Mouse (Mus musculus) forebrain, embryonic 11.5 days (tissue): ENCODE results near the gene Pin1rt1. TPM values are rescaled to one million over a fixed set of nuclear protein-coding genes. Genes with fewer than 3 reads are reported as not detected.
A peak's percentile ranks its signal among the peaks of the same experiment; 100 is the strongest.

Source experiments
- ATAC-seq: fragments of 200-750 bp; cut with Nextera tagmentation; replicated peaks from 2 replicates; pipeline ENCODE4 v1.8.0; 2017; ENCODE audit warnings: moderate TSS enrichment; ENCODE audit not compliant: low FRiP score
- DNase-seq: peaks from one replicate; pipeline ENCODE4 v3.0.0-alpha.2; 2017; ENCODE audit warnings: low spot score
- H3K27ac ChIP-seq: fragments of 300-500 bp; sonication (generic); 2 replicates; pipeline ENCODE4 v1.5.1; 2014; ENCODE audit warnings: low read depth, low read length
- H3K27me3 ChIP-seq: fragments of 300-500 bp; sonication (generic); 2 replicates; pipeline ENCODE4 v1.6.1; 2014; ENCODE audit warnings: mild to moderate bottlenecking, low read length, mixed read lengths; ENCODE audit not compliant: control insufficient read depth, insufficient read depth
- H3K36me3 ChIP-seq: fragments of 300-500 bp; sonication (generic); 2 replicates; pipeline ENCODE4 v1.6.1; 2014; ENCODE audit warnings: mild to moderate bottlenecking, low read length, moderate library complexity, mixed read lengths; ENCODE audit not compliant: control insufficient read depth, insufficient read depth
- H3K4me1 ChIP-seq: fragments of 300-500 bp; sonication (generic); replicated peaks from 2 replicates; pipeline ENCODE4 v1.6.1; 2014; ENCODE audit warnings: low read length, mixed read lengths; ENCODE audit not compliant: control insufficient read depth, insufficient read depth
- H3K4me2 ChIP-seq: fragments of 300-500 bp; sonication (generic); 2 replicates; pipeline ENCODE4 v1.6.1; 2014; ENCODE audit warnings: low read depth, mild to moderate bottlenecking, low read length, moderate library complexity, mixed read lengths; ENCODE audit not compliant: severe bottlenecking
- H3K4me3 ChIP-seq: fragments of 300-500 bp; sonication (generic); 2 replicates; pipeline ENCODE4 v1.5.1; 2014; ENCODE audit warnings: low read depth, low read length
- H3K9ac ChIP-seq: fragments of 300-500 bp; sonication (generic); 2 replicates; pipeline ENCODE4 v1.6.1; 2014; ENCODE audit warnings: low read length
- H3K9me3 ChIP-seq: fragments of 300-500 bp; sonication (generic); 2 replicates; pipeline ENCODE4 v1.6.1; 2016; ENCODE audit warnings: low read length, mixed read lengths; ENCODE audit not compliant: control insufficient read depth
- WGBS: fragments of 180-500 bp; shearing (Covaris S2); extraction: QIAGEN DNeasy Blood & Tissue Kit; methylation state at CpG from one replicate; pipeline ENCODE4 v1.1.7; 2014; 5-methylcytosine and 5-hydroxymethylcytosine counted together
- polyA plus RNA-seq: library from polyadenylated mRNA; unstranded; fragments of >200 nt; fragmentation: Nextera tagmentation; extraction: Ambion mirVana; gene quantifications from 2 replicates; pipeline ENCODE4 v1.2.1, GENCODE M21; 2014

The Pin1rt1 gene
- polyA plus RNA-seq, 1 experiment from 2014 or later: not detected

- Histone ChIP-seq H3K4me3 (peak overlapping the region; percentile 65), H3K9ac (peak overlapping the region; percentile 77), H3K27ac (no peak overlapping the region), H3K27me3 (peaks cover 10% of the 10 kb centered on the region), H3K36me3 (no peaks in the 10 kb centered on the region), H3K4me1 (peaks cover 6% of the 10 kb centered on the region; the same call in 1 of the 2 replicates), H3K9me3 (no peaks in the 10 kb centered on the region), H3K4me2 (peak overlapping the region; percentile 99)
- ATAC-seq (no peak; the same call in 1 of the 2 replicates), DNase-seq (no peak)
- WGBS: 4% methylated on average over 45 of the region's 46 CpGs
Measured at GRCm38 (mm10) chr2:104741896-104742740, 25.9 kb upstream of the Pin1rt1 start.

GRCm38 (mm10) chr2:104741015-104741758 is 25.0 kb upstream of the Pin1rt1 start:
- Histone ChIP-seq H3K36me3 (no peaks in the 10 kb centered on the region), H3K9me3 (no peaks in the 10 kb centered on the region), H3K4me2 (peak overlapping the region; percentile 99; the same call in 1 of the 2 replicates), H3K4me1 (peaks cover 6% of the 10 kb centered on the region; the same call in 1 of the 2 replicates), H3K27me3 (peaks cover 10% of the 10 kb centered on the region), H3K9ac (no peak overlapping the region), H3K27ac (no peak overlapping the region), H3K4me3 (no peak overlapping the region)
- DNase-seq (no peak), ATAC-seq (no peak)
- 18% methylated on average over 7 of the region's 7 CpGs for WGBS

GRCm38 (mm10) chr2:104740248-104740949 is 24.2 kb upstream of the Pin1rt1 start:
- no peak overlapping the region for H3K9ac ChIP-seq
- DNase-seq (no peak), ATAC-seq (no peak)
- peaks cover 10% of the 10 kb centered on the region for H3K27me3 ChIP-seq
- no peaks in the 10 kb centered on the region for H3K9me3 ChIP-seq
- H3K4me1 ChIP-seq: peaks cover 6% of the 10 kb centered on the region; the same call in 1 of the 2 replicates
- no peaks in the 10 kb centered on the region for H3K36me3 ChIP-seq
- whole genome bisulfite sequencing: 60% methylated on average over 7 of the region's 7 CpGs
- H3K4me2 ChIP-seq: no peak overlapping the region
- no peak overlapping the region for H3K4me3 ChIP-seq
- no peak overlapping the region for H3K27ac ChIP-seq

GRCm38 (mm10) chr2:104739691-104740090 is 23.5 kb upstream of the Pin1rt1 start:
- H3K9me3 ChIP-seq: no peaks in the 10 kb centered on the region
- no peak for DNase-seq
- no peaks in the 10 kb centered on the region for H3K36me3 ChIP-seq
- peaks cover 6% of the 10 kb centered on the region; the same call in 1 of the 2 replicates for H3K4me1 ChIP-seq
- no peak for ATAC-seq
- H3K27me3 ChIP-seq: peaks cover 10% of the 10 kb centered on the region
- H3K4me3 ChIP-seq: no peak overlapping the region
- H3K4me2 ChIP-seq: no peak overlapping the region
- H3K27ac ChIP-seq: no peak overlapping the region
- no peak overlapping the region for H3K9ac ChIP-seq
- 91% methylated on average over 2 of the region's 2 CpGs for WGBS

- H3K4me1 ChIP-seq: peaks cover 4% of the 10 kb centered on the region; the same call in 1 of the 2 replicates
- H3K9ac ChIP-seq: no peak overlapping the region
- H3K4me3 ChIP-seq: no peak overlapping the region
- no peaks in the 10 kb centered on the region for H3K9me3 ChIP-seq
- H3K27ac ChIP-seq: no peak overlapping the region
- WGBS: 81% methylated on average over 7 of the region's 7 CpGs
- no peaks in the 10 kb centered on the region for H3K27me3 ChIP-seq
- no peak overlapping the region for H3K4me2 ChIP-seq
- ATAC-seq (no peak), DNase-seq (no peak)
- no peaks in the 10 kb centered on the region for H3K36me3 ChIP-seq
Measured at GRCm38 (mm10) chr2:104736241-104736640, 20.1 kb upstream of the Pin1rt1 start.

- DNase-seq (no peak), ATAC-seq (no peak)
- no peak overlapping the region for H3K27ac ChIP-seq
- H3K27me3 ChIP-seq: no peaks in the 10 kb centered on the region
- WGBS: 77% methylated on average over 7 of the region's 7 CpGs
- no peak overlapping the region for H3K9ac ChIP-seq
- no peak overlapping the region for H3K4me2 ChIP-seq
- H3K9me3 ChIP-seq: no peaks in the 10 kb centered on the region
- H3K4me1 ChIP-seq: no peaks in the 10 kb centered on the region
- no peak overlapping the region for H3K4me3 ChIP-seq
- no peaks in the 10 kb centered on the region for H3K36me3 ChIP-seq
Measured at GRCm38 (mm10) chr2:104732562-104733256, 16.5 kb upstream of the Pin1rt1 start.

- Histone ChIP-seq H3K4me1 (no peaks in the 10 kb centered on the region), H3K4me2 (no peak overlapping the region), H3K4me3 (no peak overlapping the region), H3K9me3 (no peaks in the 10 kb centered on the region), H3K36me3 (no peaks in the 10 kb centered on the region), H3K9ac (no peak overlapping the region), H3K27me3 (no peaks in the 10 kb centered on the region), H3K27ac (no peak overlapping the region)
- no peak for ATAC-seq
- 94% methylated on average over 9 of the region's 9 CpGs for WGBS
- no peak for DNase-seq
Measured at GRCm38 (mm10) chr2:104732033-104732444, 15.9 kb upstream of the Pin1rt1 start.

GRCm38 (mm10) chr2:104727369-104727768 is 11.2 kb upstream of the Pin1rt1 start:
- no peak overlapping the region for H3K4me3 ChIP-seq
- H3K36me3 ChIP-seq: no peaks in the 10 kb centered on the region
- no peaks in the 10 kb centered on the region for H3K9me3 ChIP-seq
- H3K27ac ChIP-seq: no peak overlapping the region
- WGBS: 62% methylated on average over 1 of the region's 1 CpGs
- H3K27me3 ChIP-seq: no peaks in the 10 kb centered on the region
- H3K9ac ChIP-seq: no peak overlapping the region
- H3K4me1 ChIP-seq: no peaks in the 10 kb centered on the region
- DNase-seq: no peak
- no peak for ATAC-seq
- H3K4me2 ChIP-seq: no peak overlapping the region
